Mouse (Mus musculus) CH12.LX (cell line): ENCODE measurements around the gene Cabp1. TPM values are rescaled to one million over a fixed set of nuclear protein-coding genes. Genes with fewer than 3 reads are reported as not detected.

ENCODE experiments used
- DNase-seq: peaks from one replicate; pipeline ENCODE4 v3.0.0-alpha.2; 2013; ENCODE audit errors: extremely low read depth
- H3K27ac ChIP-seq: 2 replicates; pipeline ENCODE4 v1.5.1; 2012; ENCODE audit warnings: low read depth, mild to moderate bottlenecking, control low read depth, moderate library complexity; ENCODE audit not compliant: insufficient read depth
- H3K27me3 ChIP-seq: replicated peaks from 2 replicates; pipeline ENCODE3; 2012; ENCODE audit warnings: inconsistent platforms
- H3K36me3 ChIP-seq, 2 experiments: replicated peaks in 1 of 2; 2 replicates each; pipeline versions ENCODE3 to v1.6.1; 2012; ENCODE audit warnings: inconsistent platforms in 1 of 2, low read length in 1 of 2, mild to moderate bottlenecking in 1 of 2, mixed read lengths in 1 of 2, moderate library complexity in 1 of 2; ENCODE audit not compliant: control insufficient read depth in 1 of 2, insufficient read depth in 1 of 2
- H3K4me1 ChIP-seq, 2 experiments: 2 replicates each; pipeline ENCODE4 v1.6.1; 2012; ENCODE audit warnings: inconsistent platforms in 1 of 2, moderate library complexity in 1 of 2; ENCODE audit not compliant: insufficient read depth in 2 of 2, control insufficient read depth in 1 of 2
- H3K4me2 ChIP-seq: 2 replicates; pipeline ENCODE4 v1.6.1; 2012; ENCODE audit warnings: low read depth, mild to moderate bottlenecking, control low read depth; ENCODE audit not compliant: poor library complexity, insufficient read depth, severe bottlenecking
- H3K4me3 ChIP-seq, 3 experiments: fragments of 150-350 bp in 1 of 3; sonication (generic) in 1 of 3; replicated peaks in 1 of 3; 2 replicates each; pipeline versions ENCODE3 to v1.5.1; 2011 to 2012; ENCODE audit warnings: low read depth in 2 of 3, low read length in 2 of 3, mild to moderate bottlenecking in 2 of 3, moderate library complexity in 2 of 3, control low read depth in 1 of 3, improper control_type of control experiment in 1 of 3, inconsistent platforms in 1 of 3, mixed read lengths in 1 of 3; ENCODE audit not compliant: poor library complexity in 1 of 3
- H3K79me2 ChIP-seq: replicated peaks from 2 replicates; pipeline ENCODE4 v1.6.1; 2012; ENCODE audit warnings: mild to moderate bottlenecking, moderate library complexity; ENCODE audit not compliant: control insufficient read depth, poor library complexity, insufficient read depth, severe bottlenecking; ENCODE audit errors: extremely low read depth
- H3K9ac ChIP-seq: 2 replicates; pipeline ENCODE4 v1.6.1; 2012; ENCODE audit warnings: low read depth, mild to moderate bottlenecking, control low read depth, moderate library complexity; ENCODE audit not compliant: insufficient read depth
- H3K9me3 ChIP-seq: replicated peaks from 2 replicates; pipeline ENCODE3; 2012; ENCODE audit warnings: low read length, inconsistent platforms, mixed read lengths
- BHLHE40 ChIP-seq: IDR thresholded peaks from 2 replicates; pipeline ENCODE4 v1.6.1; 2011; ENCODE audit warnings: mild to moderate bottlenecking, low read depth, low read length, improper control_type of control experiment
- CTCF ChIP-seq, 2 experiments: IDR thresholded peaks in 1 of 2; conservative IDR thresholded peaks in 1 of 2; 2 replicates each; pipeline ENCODE4 v1.5.1; 2011 to 2012; ENCODE audit warnings: low read depth in 2 of 2, low read length in 2 of 2, improper control_type of control experiment in 1 of 2, inconsistent platforms in 1 of 2, mild to moderate bottlenecking in 1 of 2, moderate library complexity in 1 of 2
- E2F4 ChIP-seq: IDR thresholded peaks from 2 replicates; pipeline ENCODE4 v1.6.1; 2011; ENCODE audit warnings: low read depth, low read length, improper control_type of control experiment; ENCODE audit not compliant: insufficient replicate concordance
- ETS1 ChIP-seq: conservative IDR thresholded peaks from 2 replicates; pipeline ENCODE4 v1.6.1; 2012; ENCODE audit warnings: low read depth, mild to moderate bottlenecking, inconsistent platforms, low read length, improper control_type of control experiment, moderate library complexity
- IRF4 ChIP-seq: IDR thresholded peaks from 2 replicates; pipeline ENCODE4 v1.6.1; 2014; ENCODE audit warnings: low read depth, mild to moderate bottlenecking, inconsistent platforms, low read length, improper control_type of control experiment
- MAZ ChIP-seq: IDR thresholded peaks from 2 replicates; pipeline ENCODE4 v1.6.1; 2012; ENCODE audit warnings: low read depth, mild to moderate bottlenecking, inconsistent platforms, low read length, improper control_type of control experiment, moderate library complexity
- MYC ChIP-seq: IDR thresholded peaks from 2 replicates; pipeline ENCODE4 v1.6.1; 2011; ENCODE audit warnings: low read depth, mild to moderate bottlenecking, improper control_type of control experiment, low read length
- NRF1 ChIP-seq: IDR thresholded peaks from 2 replicates; pipeline ENCODE4 v1.6.1; 2014; ENCODE audit warnings: low read depth, mild to moderate bottlenecking, inconsistent platforms, low read length, improper control_type of control experiment, moderate library complexity
- POLR2AphosphoS2 ChIP-seq: IDR thresholded peaks from 2 replicates; pipeline ENCODE4 v1.6.1; 2011; ENCODE audit warnings: low read depth, low read length, improper control_type of control experiment
- RAD21 ChIP-seq: IDR thresholded peaks from 2 replicates; pipeline ENCODE4 v1.6.1; 2011; ENCODE audit warnings: low read depth, mild to moderate bottlenecking, low read length, improper control_type of control experiment, moderate library complexity
- ZC3H11A ChIP-seq: IDR thresholded peaks from 2 replicates; pipeline ENCODE4 v1.6.1; 2012; ENCODE audit warnings: low read depth, mild to moderate bottlenecking, inconsistent platforms, low read length, improper control_type of control experiment
- ZMIZ1 ChIP-seq: IDR thresholded peaks from 2 replicates; pipeline ENCODE4 v1.6.1; 2012; ENCODE audit warnings: low read depth, mild to moderate bottlenecking, inconsistent platforms, low read length, improper control_type of control experiment
- dilution Hi-C: fragments of 300-500 bp; cut with MboI; formaldehyde crosslinking; loops from 2 replicates; pipeline ENCODE4 v1.14.3; 2020; ENCODE audit warnings: low sequenced_read_pairs; ENCODE audit not compliant: extremely low pct_unique_long_range_greater_than_20kb, extremely low pct_ligation_motif_present
- in situ Hi-C: fragments of 300-500 bp; cut with MboI; formaldehyde crosslinking; loops from 3 replicates; pipeline ENCODE4 v1.14.3; 2019; ENCODE audit warnings: low sequenced_read_pairs, low pct_ligation_motif_present, low pct_unique_long_range_greater_than_20kb, mixed read lengths
- polyA plus RNA-seq: library from polyadenylated mRNA; unstranded; fragments of >175 nt; gene quantifications from 2 replicates; pipeline ENCODE4 v1.2.1, GENCODE M21; 2012; ENCODE audit warnings: low read depth; ENCODE audit not compliant: insufficient read length
- total RNA-seq, 2 experiments: library from RNA; depleted of rRNA; stranded (reverse); fragments of 300-350 nt in 1 of 2; fragments of >200 nt in 1 of 2; gene quantifications; 2 replicates each; pipeline ENCODE4 v1.2.3; 2012 to 2014

The Cabp1 gene
- total and polyA plus RNA-seq, 3 experiments = 0.59 to 1.8 (median 1.7) TPM

DNA sequence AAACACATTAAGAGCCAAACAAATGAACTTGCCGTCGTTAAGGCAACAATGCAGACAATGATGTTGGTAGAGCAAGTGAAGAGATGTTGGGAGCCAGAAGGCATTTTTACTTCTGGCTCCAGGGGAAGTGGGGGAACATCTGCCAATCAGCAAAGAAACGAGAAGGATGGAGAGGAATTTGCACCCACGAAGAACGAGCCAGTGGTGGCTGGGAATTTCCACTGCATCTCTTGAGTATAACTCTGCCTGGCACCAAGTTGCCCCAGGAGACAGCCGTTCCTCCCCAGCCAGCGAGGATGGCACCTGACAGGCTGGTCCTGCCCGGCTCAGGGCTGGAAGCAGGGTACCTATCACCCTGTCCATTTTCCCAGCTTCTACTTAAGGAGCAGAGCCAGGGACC lies 11.3 kb downstream of the Cabp1 start:
- no peak for DNase-seq
- Histone ChIP-seq H3K4me1 (peaks cover 10 to 29% of the 10 kb centered on the region in 2 experiments), H3K9ac (no peak overlapping the region), H3K27me3 (peaks cover 11% of the 10 kb centered on the region), H3K79me2 (no peaks in the 10 kb centered on the region), H3K36me3 (peaks cover 0 to 4% of the 10 kb centered on the region in 2 experiments), H3K9me3 (no peaks in the 10 kb centered on the region), H3K4me2 (no peak overlapping the region), H3K27ac (no peak overlapping the region), H3K4me3 (no peak overlapping the region)
- dilution Hi-C loops = no loop called here
- in situ Hi-C loops = no loop called here
- TF ChIP-seq MAZ (no peak), ETS1 (no peak), BHLHE40 (no peak), ZC3H11A (no peak), POLR2AphosphoS2 (no peak), CTCF (conservative IDR thresholded peaks at IDR 0.05 in 1 of 2, IDR thresholded peaks at IDR 0.05 in 1 of 2; ENCODE audit: low read depth in 2 of 2, low read length in 2 of 2) (no peak), IRF4 (no peak)

DNA sequence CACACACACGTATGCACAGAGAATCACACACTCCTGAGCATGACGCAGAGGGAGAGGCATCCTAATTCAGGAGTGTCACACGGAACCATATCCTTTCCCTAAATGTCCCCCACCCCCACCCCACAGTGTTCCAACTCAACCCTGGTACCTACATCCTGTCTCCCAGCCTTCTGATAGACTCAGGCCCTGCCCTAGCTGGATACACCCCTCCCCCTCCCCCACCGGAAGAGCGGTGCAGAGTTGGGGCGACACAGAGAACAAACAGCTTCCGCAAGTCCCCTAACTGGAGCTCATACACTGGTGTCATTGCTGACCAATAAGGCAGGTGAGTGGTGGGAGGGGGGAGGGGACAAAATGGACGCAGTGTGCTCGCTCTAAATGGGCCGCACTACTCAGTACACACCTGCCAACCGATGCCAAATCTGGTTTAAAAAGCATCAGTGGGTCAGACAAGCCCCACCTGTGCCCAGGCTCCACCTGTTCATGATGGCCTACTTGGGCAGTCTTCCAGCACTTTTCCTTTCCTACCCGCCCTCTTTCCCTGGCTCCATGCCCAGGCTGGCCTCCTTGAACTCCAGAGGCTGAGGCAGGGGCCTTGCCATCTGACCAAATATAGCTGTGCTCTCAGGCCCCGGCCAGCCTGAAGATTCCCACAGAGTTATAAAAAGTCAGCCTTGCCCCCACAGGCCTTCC lies 12.8 kb downstream of the Cabp1 start:
- Histone ChIP-seq H3K4me1 (peaks cover 6 to 26% of the 10 kb centered on the region in 2 experiments), H3K9ac (no peak overlapping the region)

DNA sequence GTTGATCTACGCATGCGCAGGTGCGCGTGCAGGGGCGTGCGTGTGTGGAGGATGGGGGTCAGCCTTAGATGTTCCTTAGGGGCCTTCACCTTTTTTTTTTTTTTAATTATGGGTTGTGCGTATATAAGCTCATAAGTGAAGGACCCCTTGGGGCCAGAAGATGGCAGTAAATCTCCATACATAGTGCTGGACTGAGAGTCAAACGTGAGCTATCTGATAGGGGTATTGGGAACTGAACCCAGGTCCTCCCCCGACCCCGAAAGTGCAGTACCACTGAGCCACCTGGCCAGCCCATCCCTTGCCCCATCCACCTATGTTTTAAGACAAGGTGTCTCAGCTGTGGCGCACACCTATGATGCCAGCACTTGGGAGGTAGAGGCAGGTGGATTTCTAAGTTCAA lies 14.6 kb downstream of the Cabp1 start:
- no peaks in the 10 kb centered on the region for H3K9me3 ChIP-seq
- dilution Hi-C loops = no loop called here
- TF ChIP-seq ZMIZ1 = no peak
- TF ChIP-seq RAD21 = peak; percentile 14
- TF ChIP-seq CTCF (conservative IDR thresholded peaks at IDR 0.05 in 1 of 2, IDR thresholded peaks at IDR 0.05 in 1 of 2; ENCODE audit: low read depth in 2 of 2, low read length in 2 of 2) = peak in 1 of 2 experiments; percentile 22; a peak in 2 of 4 replicates
- TF ChIP-seq, all 38 proteins: peak for 2

More for the DNA sequence above, 12.8 kb downstream of the Cabp1 start:
- in situ Hi-C loops = no loop called here
- no peak overlapping the region for H3K4me3 ChIP-seq
- dilution Hi-C loops = no loop called here
- TF ChIP-seq E2F4 = no peak
- TF ChIP-seq MYC = no peak
- no peak for TF ChIP-seq NRF1
- no peak overlapping the region for H3K27ac ChIP-seq
- peaks cover 0 to 4% of the 10 kb centered on the region in 2 experiments for H3K36me3 ChIP-seq
- DNase-seq = no peak
- H3K27me3 ChIP-seq = peaks cover 7% of the 10 kb centered on the region
- H3K4me2 ChIP-seq = no peak overlapping the region
- no peaks in the 10 kb centered on the region for H3K79me2 ChIP-seq
- H3K9me3 ChIP-seq = no peaks in the 10 kb centered on the region

More for the DNA sequence above, 14.6 kb downstream of the Cabp1 start:
- peaks cover 0 to 4% of the 10 kb centered on the region in 2 experiments for H3K36me3 ChIP-seq
- H3K9ac ChIP-seq = no peak overlapping the region
- H3K4me2 ChIP-seq = no peak overlapping the region
- H3K4me3 ChIP-seq = no peak overlapping the region
- H3K4me1 ChIP-seq = peaks cover 4 to 19% of the 10 kb centered on the region in 2 experiments; a peak in 3 of 4 replicates
- H3K27ac ChIP-seq = no peak overlapping the region
- H3K79me2 ChIP-seq = no peaks in the 10 kb centered on the region
- in situ Hi-C loops = no loop called here
- DNase-seq = no peak
- no peaks in the 10 kb centered on the region for H3K27me3 ChIP-seq
